Mouse (Mus musculus) MEL (cell line): Measurements from ENCODE around the gene Pgs1.

Experiments
- CHD2 ChIP-seq: IDR thresholded peaks from 2 replicates; pipeline ENCODE4 v1.6.1; 2011; ENCODE audit warnings: low read length, improper control_type of control experiment
- CTCF ChIP-seq, 3 experiments: IDR thresholded peaks in 2 of 3; conservative IDR thresholded peaks in 1 of 3; 2 replicates each; pipeline ENCODE4 v1.5.1; 2011 to 2012; ENCODE audit warnings: low read length in 3 of 3, low read depth in 2 of 3, mild to moderate bottlenecking in 2 of 3, improper control_type of control experiment in 1 of 3, inconsistent platforms in 1 of 3, mixed read lengths in 1 of 3, moderate library complexity in 1 of 3; ENCODE audit not compliant: control insufficient read depth in 1 of 3, insufficient read depth in 1 of 3, poor library complexity in 1 of 3, severe bottlenecking in 1 of 3
- E2F4 ChIP-seq: IDR thresholded peaks from 2 replicates; pipeline ENCODE4 v1.6.1; 2011; ENCODE audit warnings: low read depth, low read length, improper control_type of control experiment, borderline replicate concordance
- EP300 ChIP-seq, 2 experiments: IDR thresholded peaks; 2 replicates each; pipeline ENCODE4 v1.6.1; 2011; ENCODE audit warnings: improper control_type of control experiment in 2 of 2, low read length in 2 of 2, low read depth in 1 of 2, mild to moderate bottlenecking in 1 of 2
- HCFC1 ChIP-seq: IDR thresholded peaks from 2 replicates; pipeline ENCODE4 v1.6.1; 2012; ENCODE audit warnings: low read depth, mild to moderate bottlenecking, inconsistent platforms, low read length, improper control_type of control experiment, moderate library complexity
- MAZ ChIP-seq: IDR thresholded peaks from 2 replicates; pipeline ENCODE4 v1.6.1; 2012; ENCODE audit warnings: low read depth, mild to moderate bottlenecking, inconsistent platforms, low read length, improper control_type of control experiment
- MEF2A ChIP-seq: IDR thresholded peaks from 2 replicates; pipeline ENCODE4 v1.6.1; 2014; ENCODE audit warnings: low read depth, mild to moderate bottlenecking, inconsistent platforms, low read length, improper control_type of control experiment; ENCODE audit not compliant: poor library complexity, insufficient replicate concordance, severe bottlenecking; ENCODE audit errors: extremely low read depth
- MXI1 ChIP-seq: IDR thresholded peaks from 2 replicates; pipeline ENCODE4 v1.6.1; 2011; ENCODE audit warnings: mild to moderate bottlenecking, low read depth, low read length, improper control_type of control experiment
- MYC ChIP-seq: IDR thresholded peaks from 2 replicates; pipeline ENCODE4 v1.6.1; 2011; ENCODE audit warnings: low read depth, mild to moderate bottlenecking, low read length, improper control_type of control experiment, moderate library complexity
- POLR2A ChIP-seq, 2 experiments: IDR thresholded peaks; 2 replicates each; pipeline ENCODE4 v1.6.1; 2011 to 2012; ENCODE audit warnings: low read length in 2 of 2, mild to moderate bottlenecking in 2 of 2, control low read depth in 1 of 2, improper control_type of control experiment in 1 of 2, low read depth in 1 of 2, moderate library complexity in 1 of 2; ENCODE audit not compliant: control insufficient read depth in 1 of 2, insufficient read depth in 1 of 2, poor library complexity in 1 of 2
- TAL1 ChIP-seq: IDR thresholded peaks from 2 replicates; pipeline ENCODE4 v1.6.1; 2012; ENCODE audit warnings: mild to moderate bottlenecking, inconsistent platforms, low read length, moderate library complexity, mixed read lengths
- USF1 ChIP-seq: IDR thresholded peaks from 2 replicates; pipeline ENCODE4 v1.6.1; 2014; ENCODE audit warnings: low read depth, mild to moderate bottlenecking, inconsistent platforms, low read length, improper control_type of control experiment, moderate library complexity
- ZMIZ1 ChIP-seq: IDR thresholded peaks from 2 replicates; pipeline ENCODE4 v1.6.1; 2012; ENCODE audit warnings: low read depth, mild to moderate bottlenecking, inconsistent platforms, low read length, improper control_type of control experiment, moderate library complexity
- ZNF384 ChIP-seq: IDR thresholded peaks from 2 replicates; pipeline ENCODE4 v1.6.1; 2012; ENCODE audit warnings: low read depth, mild to moderate bottlenecking, inconsistent platforms, low read length, improper control_type of control experiment

- no peak for TF ChIP-seq EP300 (IDR thresholded peaks at IDR 0.05; ENCODE audit: low read depth in 1 of 2, low read length in 2 of 2)
- TF ChIP-seq USF1: no peak
- no peak for TF ChIP-seq CTCF (IDR thresholded peaks at IDR 0.05 in 2 of 3, conservative IDR thresholded peaks at IDR 0.05 in 1 of 3; ENCODE audit: control insufficient read depth in 1 of 3, insufficient read depth in 1 of 3, low read depth in 2 of 3, low read length in 3 of 3, poor library complexity in 1 of 3, severe bottlenecking in 1 of 3)
- TF ChIP-seq MAZ: no peak
- TF ChIP-seq ZNF384: no peak
- TF ChIP-seq HCFC1: no peak
- TF ChIP-seq TAL1: no peak
- no peak for TF ChIP-seq E2F4
- TF ChIP-seq CHD2: no peak
- no peak for TF ChIP-seq MEF2A
- TF ChIP-seq POLR2A (IDR thresholded peaks at IDR 0.05; ENCODE audit: control insufficient read depth in 1 of 2, insufficient read depth in 1 of 2, low read depth in 1 of 2, low read length in 2 of 2, poor library complexity in 1 of 2): no peak
- no peak for TF ChIP-seq MXI1
- TF ChIP-seq MYC: no peak
- TF ChIP-seq ZMIZ1: no peak
Measured at GRCm38 (mm10) chr11:117995661-117996060, 9.6 kb downstream of the Pgs1 start.
